Mouse (Mus musculus) liver (tissue): ENCODE results near the gene Lhfpl2.

Experiments used
- DNase-seq: peaks from one replicate; pipeline ENCODE4 v3.0.0-alpha.2; 2020; ENCODE audit warnings: mixed read lengths

Lhfpl2 gene

DNA sequence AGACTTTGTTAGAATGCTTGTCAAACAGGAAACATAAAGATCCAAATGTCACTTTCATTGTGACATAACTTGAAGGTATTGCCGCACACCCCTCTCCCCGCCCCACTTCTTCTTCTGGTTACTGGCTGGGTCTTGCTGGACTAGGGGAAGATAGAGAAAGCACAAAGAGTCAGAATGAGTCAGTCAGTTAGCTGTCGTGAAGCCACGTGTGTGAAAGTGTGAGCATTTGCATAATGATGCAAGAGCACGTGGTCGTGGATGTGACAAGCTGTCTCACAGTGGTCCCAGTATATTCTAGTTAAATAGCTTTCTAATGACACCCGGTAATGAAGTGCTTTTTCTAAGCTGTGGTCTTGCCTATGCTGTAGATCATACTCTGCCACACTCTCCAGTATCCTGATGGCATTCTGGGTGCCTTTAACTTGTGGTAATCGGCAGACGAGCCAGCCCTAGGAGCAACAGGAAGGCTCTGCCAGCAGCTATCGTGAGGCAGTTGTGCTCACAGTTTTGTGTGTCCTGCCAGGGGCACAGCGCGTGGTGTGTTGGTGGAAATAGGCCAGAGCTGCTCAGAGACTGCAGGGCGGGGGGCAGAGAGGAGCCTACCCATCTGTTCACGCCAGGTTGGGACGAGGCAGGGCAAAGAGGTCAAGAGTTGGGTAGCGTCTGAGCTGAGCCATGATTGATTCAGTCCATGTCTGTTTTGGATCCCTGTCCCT is 40.9 kb downstream of the Lhfpl2 start:
- DNase-seq = no peak

GRCm38 (mm10) chr13:94099087-94099486 is 41.5 kb downstream of the Lhfpl2 start:
- no peak for DNase-seq

DNA sequence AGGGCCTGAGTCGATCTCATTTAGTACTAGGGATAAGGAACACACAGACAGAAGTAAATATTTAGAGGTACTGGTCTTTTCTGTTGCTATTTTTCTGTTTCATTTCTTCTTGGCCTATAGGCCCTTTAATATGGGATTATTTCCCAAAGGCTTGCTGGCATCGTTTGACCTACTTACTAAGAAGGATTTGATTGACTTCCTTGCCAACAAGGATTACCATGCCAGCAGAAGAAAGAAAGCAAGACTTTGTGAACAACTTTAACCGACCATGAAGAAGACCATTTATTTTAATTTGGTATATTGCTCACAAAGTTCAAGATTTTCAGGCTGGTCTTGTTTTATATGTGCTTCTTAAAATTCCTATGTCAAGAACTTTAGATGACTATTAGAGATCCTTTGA is 42.8 kb downstream of the Lhfpl2 start:
- DNase-seq = no peak

DNA sequence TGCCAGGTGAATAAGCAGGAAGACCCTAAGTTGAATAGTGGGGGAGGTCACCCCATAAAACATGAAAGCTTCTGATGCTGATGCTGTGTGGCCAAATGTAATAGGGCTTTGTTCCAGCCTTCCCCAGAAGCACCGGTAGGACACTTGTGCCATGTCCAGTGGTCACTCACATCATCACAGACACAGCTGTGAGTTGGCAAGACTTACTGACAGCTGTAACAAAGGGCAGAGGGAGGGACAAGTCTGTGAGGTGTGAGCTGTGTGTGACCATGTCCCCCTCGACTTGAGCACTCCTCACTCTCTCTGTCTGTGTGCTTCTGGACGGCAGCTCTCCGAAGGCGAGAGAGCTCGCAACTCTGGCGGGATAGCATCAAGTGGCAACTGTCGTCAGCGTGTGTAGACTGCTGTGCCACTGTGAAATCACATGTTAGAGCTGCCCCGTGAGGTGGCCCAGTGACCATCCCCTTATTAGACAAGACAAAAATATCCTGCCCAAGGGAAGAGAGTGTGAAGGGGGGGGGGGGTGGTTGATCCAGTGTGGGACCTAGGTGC is 43.5 kb downstream of the Lhfpl2 start:
- DNase-seq = no peak

GRCm38 (mm10) chr13:94104866-94105475 is 47.4 kb downstream of the Lhfpl2 start:
- no peak for DNase-seq

DNA sequence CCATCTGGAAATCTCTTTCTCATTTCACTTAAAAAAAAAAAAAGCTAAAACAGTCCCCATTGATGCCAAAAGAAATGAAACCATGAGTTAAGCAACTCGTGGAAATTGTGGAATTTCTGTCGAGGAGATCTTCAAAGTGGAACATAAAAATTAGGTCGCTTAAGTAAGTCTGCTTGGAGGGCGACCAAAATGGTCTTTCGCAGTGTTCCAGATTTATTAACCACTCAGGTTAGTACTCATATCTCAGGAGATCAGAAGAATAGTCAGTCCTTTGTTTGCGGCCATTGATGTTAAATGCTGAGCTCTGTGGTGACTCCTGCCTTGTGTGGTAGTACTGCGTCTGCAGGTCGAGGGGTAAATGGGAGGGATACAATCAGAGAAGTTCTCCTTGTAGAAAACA is 48.8 kb downstream of the Lhfpl2 start:
- DNase-seq = no peak

DNA sequence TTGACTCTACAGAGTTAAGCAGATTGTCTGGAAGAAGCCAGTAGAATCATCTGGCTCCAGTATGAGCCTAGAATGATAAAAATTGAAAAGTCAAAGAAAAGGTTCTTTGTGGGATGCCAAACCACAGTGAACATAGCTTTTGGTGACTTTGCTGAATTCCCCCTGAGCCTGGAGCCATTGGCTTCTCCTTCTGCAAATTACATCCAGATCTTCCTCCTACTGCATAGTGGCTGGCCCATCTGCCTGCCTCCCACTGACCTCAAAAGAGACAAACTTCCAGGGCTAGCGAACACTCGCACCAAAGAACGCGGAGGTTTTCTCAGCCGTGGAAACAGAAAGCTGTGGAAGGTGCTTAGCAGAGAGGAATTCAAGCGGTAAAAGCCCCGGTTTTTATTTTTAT is 49.4 kb downstream of the Lhfpl2 start:
- no peak for DNase-seq

- DNase-seq = no peak
Measured at GRCm38 (mm10) chr13:94110556-94110955, 53.0 kb downstream of the Lhfpl2 start.

DNA sequence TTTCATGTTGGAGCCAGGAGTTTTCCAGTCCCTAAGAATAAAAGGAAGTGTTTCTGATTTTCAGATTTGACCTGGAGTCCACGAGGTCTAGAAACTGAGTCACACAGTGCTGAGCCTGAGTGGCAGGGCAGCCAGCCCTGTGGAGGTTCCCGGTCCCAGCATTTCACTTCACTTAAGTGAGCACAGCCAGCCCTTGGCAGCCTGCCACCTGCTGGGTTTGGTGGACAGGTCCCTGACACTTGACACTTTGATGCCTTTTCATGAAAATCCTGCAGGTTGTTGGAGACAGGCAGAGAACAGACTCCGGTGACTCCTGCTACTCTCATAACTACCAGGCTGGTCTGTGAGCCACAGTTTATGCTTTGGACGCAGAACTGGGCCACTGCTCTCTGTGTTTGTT is 57.9 kb downstream of the Lhfpl2 start:
- DNase-seq = peak; percentile 32

GRCm38 (mm10) chr13:94116705-94117410 is 59.3 kb downstream of the Lhfpl2 start:
- DNase-seq = peak; percentile 20

GRCm38 (mm10) chr13:94117522-94117921 is 59.9 kb downstream of the Lhfpl2 start:
- no peak for DNase-seq

DNA sequence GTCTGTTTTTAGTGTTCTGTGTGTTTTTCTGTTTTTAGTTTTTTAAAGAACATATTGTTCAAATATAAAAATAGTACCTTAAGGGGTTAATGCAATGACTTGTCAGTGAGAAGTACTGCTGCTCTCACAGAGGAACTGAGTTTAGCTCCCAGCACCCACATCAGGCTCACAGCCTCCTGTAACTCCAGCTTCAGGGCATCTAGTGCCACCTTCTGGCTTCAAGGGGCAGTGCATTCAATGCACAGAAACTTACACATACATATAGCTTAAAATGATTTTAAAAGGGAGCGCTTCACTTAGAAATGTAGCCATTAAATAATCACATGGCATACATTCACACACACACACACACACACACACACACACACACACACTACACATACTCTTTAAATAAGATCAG is 60.5 kb downstream of the Lhfpl2 start:
- no peak for DNase-seq

DNA sequence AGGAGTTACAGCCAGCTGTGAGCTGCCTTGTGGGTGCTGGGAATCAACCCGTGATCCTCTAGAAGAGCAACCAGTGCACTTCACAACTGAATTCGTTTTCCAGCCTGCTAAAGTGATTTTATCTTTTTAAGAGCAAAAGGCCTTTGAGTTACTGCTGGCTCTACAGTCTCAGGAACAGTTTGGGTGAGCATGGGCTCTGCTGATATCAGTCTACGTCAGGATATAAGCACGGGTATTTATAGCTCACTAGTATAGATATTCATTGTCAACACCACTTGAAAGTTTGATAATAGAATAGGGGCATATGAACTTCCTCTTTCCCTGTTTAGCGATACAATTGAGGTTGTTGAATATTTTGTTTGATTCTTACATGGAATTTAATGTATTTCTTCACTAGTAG is 61.7 kb downstream of the Lhfpl2 start:
- DNase-seq = no peak

- DNase-seq = no peak
Measured at GRCm38 (mm10) chr13:94122703-94123592, 65.4 kb downstream of the Lhfpl2 start.

DNA sequence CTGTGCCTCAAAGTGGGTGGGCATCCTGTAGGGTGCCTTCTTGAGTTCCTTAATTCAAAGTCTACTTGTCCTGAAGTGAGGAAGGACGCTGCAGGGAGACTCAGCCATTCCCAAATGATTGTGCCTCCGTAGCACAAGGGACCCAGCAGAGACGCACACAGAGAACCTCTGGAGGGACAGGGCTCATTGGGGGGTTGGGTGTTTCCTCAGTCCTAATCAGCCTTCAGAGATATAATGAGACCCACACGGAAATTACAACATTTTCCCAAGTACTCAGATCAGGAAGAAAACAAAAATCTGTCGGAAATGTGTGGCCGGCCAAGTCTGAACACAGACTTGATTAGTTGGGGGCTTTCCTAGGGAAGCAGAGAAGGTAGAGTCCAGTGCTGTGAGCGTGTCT is 72.8 kb downstream of the Lhfpl2 start:
- DNase-seq = no peak

DNA sequence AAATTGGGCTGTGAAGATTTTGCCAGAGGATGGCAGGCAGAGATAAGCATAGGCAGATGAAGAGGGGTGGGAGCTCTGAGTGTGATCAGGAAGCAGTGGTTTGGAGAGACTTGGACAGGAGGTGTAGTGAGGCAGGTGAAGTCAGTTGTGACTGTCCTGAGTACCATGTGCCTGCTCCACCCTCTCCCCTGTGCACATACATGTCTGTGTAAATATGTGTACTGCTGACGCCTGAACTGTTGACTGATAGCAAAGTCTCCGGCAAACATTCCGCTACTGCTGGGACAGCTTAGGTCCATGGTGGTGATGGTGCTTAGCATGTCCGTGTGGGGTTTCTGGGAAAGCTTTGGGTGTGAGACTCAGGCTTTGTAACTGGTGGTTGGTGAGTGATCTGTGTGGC is 73.5 kb downstream of the Lhfpl2 start:
- DNase-seq = no peak

DNA sequence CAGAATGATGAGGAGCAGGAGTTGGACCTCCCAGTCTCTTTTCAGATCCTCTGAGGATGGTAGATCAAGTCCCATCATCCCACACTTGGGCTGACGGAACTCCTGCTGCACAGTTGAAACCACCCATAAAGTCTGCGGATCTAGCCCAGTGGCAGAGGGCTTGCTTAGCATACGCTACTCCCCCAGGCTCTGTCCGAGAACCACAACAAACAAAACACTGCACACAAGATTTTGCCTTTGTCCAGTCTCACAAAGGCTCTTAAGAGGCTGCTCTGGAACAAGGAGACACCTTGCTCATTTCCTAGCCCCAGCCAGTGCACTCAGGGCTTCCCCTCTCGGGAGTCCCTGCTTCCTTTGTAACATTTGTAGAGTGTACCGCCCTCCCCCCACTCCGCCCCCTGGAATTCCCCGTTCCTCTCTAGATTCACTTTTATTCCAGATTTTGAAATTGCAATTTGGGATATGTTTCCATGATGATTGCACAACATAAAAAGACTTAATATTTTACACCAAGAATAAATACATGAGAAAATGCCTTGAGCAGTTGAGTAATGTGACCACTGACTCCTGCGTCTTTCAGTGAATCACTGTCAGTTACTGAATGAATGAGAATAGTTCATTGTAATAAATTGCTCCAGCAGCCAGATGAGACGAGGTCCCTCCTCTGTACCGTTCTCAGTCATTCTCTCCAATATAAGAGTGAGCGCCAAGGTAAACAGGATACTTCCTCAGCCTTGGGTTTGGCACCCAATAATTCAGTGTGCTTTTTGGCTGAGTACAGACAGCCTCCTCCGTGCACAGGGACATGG is 74.8 kb downstream of the Lhfpl2 start:
- DNase-seq = no peak

GRCm38 (mm10) chr13:94134646-94135045 is 77.0 kb downstream of the Lhfpl2 start:
- DNase-seq = no peak

GRCm38 (mm10) chr13:94135180-94135579 is 77.6 kb downstream of the Lhfpl2 start:
- DNase-seq = no peak

GRCm38 (mm10) chr13:94139713-94140445 is 82.3 kb downstream of the Lhfpl2 start:
- DNase-seq = no peak

- no peak for DNase-seq
Measured at GRCm38 (mm10) chr13:94140446-94140845, 82.8 kb downstream of the Lhfpl2 start.
